Mouse (Mus musculus) heart, embryonic 16.5 days (tissue): ENCODE measurements around the gene Ramp1. TPM values are rescaled to one million over a fixed set of nuclear protein-coding genes. Genes with fewer than 3 reads are reported as not detected.

Experiments used
- ATAC-seq: fragments of 200-750 bp; cut with Nextera tagmentation; replicated peaks from 2 replicates; pipeline ENCODE4 v1.8.0; 2017; ENCODE audit warnings: moderate number of reproducible peaks; ENCODE audit not compliant: insufficient read depth, low FRiP score; ENCODE audit errors: extremely low read depth
- H3K27ac ChIP-seq: fragments of 300-500 bp; sonication (generic); 2 replicates; pipeline ENCODE4 v1.5.1; 2014; ENCODE audit warnings: mild to moderate bottlenecking, low read length, control low read depth, moderate library complexity
- H3K27me3 ChIP-seq: fragments of 300-500 bp; sonication (generic); 2 replicates; pipeline ENCODE4 v1.6.1; 2014; ENCODE audit warnings: low read length, mixed read lengths; ENCODE audit not compliant: control insufficient read depth, insufficient read depth
- H3K36me3 ChIP-seq: fragments of 300-500 bp; sonication (generic); 2 replicates; pipeline ENCODE4 v1.6.1; 2014; ENCODE audit not compliant: control insufficient read depth, insufficient read depth
- H3K4me1 ChIP-seq: fragments of 300-500 bp; sonication (generic); 2 replicates; pipeline ENCODE4 v1.6.1; 2014; ENCODE audit warnings: low read length, mixed read lengths; ENCODE audit not compliant: control insufficient read depth, insufficient read depth
- H3K4me2 ChIP-seq: fragments of 300-500 bp; sonication (generic); 2 replicates; pipeline ENCODE4 v1.6.1; 2014; ENCODE audit warnings: low read depth, mild to moderate bottlenecking, control low read depth, low read length
- H3K4me3 ChIP-seq: fragments of 300-500 bp; sonication (generic); 2 replicates; pipeline ENCODE4 v1.5.1; 2014; ENCODE audit warnings: mild to moderate bottlenecking, control low read depth, low read length
- H3K9ac ChIP-seq: fragments of 300-500 bp; sonication (generic); 2 replicates; pipeline ENCODE4 v1.6.1; 2014; ENCODE audit warnings: low read length, control low read depth
- H3K9me3 ChIP-seq: fragments of 300-500 bp; sonication (generic); replicated peaks from 2 replicates; pipeline ENCODE4 v1.6.1; 2016; ENCODE audit warnings: low read length; ENCODE audit not compliant: control insufficient read depth
- WGBS: fragments of 180-500 bp; shearing (Covaris S2); extraction: QIAGEN DNeasy Blood & Tissue Kit; methylation state at CpG from one replicate; pipeline ENCODE4 v1.1.7; 2014; 5-methylcytosine and 5-hydroxymethylcytosine counted together
- polyA plus RNA-seq: library from polyadenylated mRNA; unstranded; fragments of >200 nt; fragmentation: Nextera tagmentation; extraction: Ambion mirVana; gene quantifications from 2 replicates; pipeline ENCODE4 v1.2.1, GENCODE M21; 2015

The Ramp1 gene
- polyA plus RNA-seq, 1 experiment from 2014 or later: 61.0 TPM

- Histone ChIP-seq H3K27ac (no peak overlapping the region), H3K9me3 (no peaks in the 10 kb centered on the region), H3K9ac (no peak overlapping the region), H3K36me3 (no peaks in the 10 kb centered on the region), H3K4me2 (no peak overlapping the region), H3K4me1 (0 out of 2 replicates have a peak, but pooled peaks cover 2% of the 10 kb centered on the region), H3K27me3 (no peaks in the 10 kb centered on the region), H3K4me3 (no peak overlapping the region)
- 61% methylated on average over 1 of the region's 1 CpGs for WGBS
- ATAC-seq: no peak
These were observed 60.2 kb downstream of the Ramp1 start for GRCm38 (mm10) chr1:91239800-91240199.

GRCm38 (mm10) chr1:91240685-91241084 is 61.1 kb downstream of the Ramp1 start:
- H3K27me3 ChIP-seq: no peaks in the 10 kb centered on the region
- H3K36me3 ChIP-seq: no peaks in the 10 kb centered on the region
- ATAC-seq: no peak; the same call in 1 of the 2 replicates
- WGBS: 96% methylated on average over 1 of the region's 1 CpGs
- H3K4me2 ChIP-seq: no peak overlapping the region
- H3K9me3 ChIP-seq: no peaks in the 10 kb centered on the region
- H3K4me1 ChIP-seq: 0 out of 2 replicates have a peak, but pooled peaks cover 2% of the 10 kb centered on the region
- H3K9ac ChIP-seq: no peak overlapping the region
- H3K27ac ChIP-seq: no peak overlapping the region
- no peak overlapping the region for H3K4me3 ChIP-seq

GRCm38 (mm10) chr1:91241249-91241648 is 61.6 kb downstream of the Ramp1 start:
- Histone ChIP-seq H3K9me3 (no peaks in the 10 kb centered on the region), H3K27ac (no peak overlapping the region), H3K4me3 (no peak overlapping the region), H3K4me1 (0 out of 2 replicates have a peak, but pooled peaks cover 2% of the 10 kb centered on the region), H3K9ac (no peak overlapping the region), H3K4me2 (no peak overlapping the region), H3K36me3 (no peaks in the 10 kb centered on the region), H3K27me3 (no peaks in the 10 kb centered on the region)
- ATAC-seq: no peak
- 71% methylated on average over 4 of the region's 4 CpGs for WGBS

GRCm38 (mm10) chr1:91248242-91248641 is 68.6 kb downstream of the Ramp1 start:
- H3K27ac ChIP-seq: no peak overlapping the region
- no peak overlapping the region for H3K4me3 ChIP-seq
- H3K4me2 ChIP-seq: no peak overlapping the region
- no peak for ATAC-seq
- H3K9me3 ChIP-seq: no peaks in the 10 kb centered on the region
- no peak overlapping the region for H3K9ac ChIP-seq
- no peaks in the 10 kb centered on the region for H3K27me3 ChIP-seq
- H3K36me3 ChIP-seq: no peaks in the 10 kb centered on the region
- H3K4me1 ChIP-seq: peaks cover 28% of the 10 kb centered on the region
- WGBS: 69% methylated on average over 5 of the region's 5 CpGs

GRCm38 (mm10) chr1:91248970-91249369 is 69.3 kb downstream of the Ramp1 start:
- Histone ChIP-seq H3K4me2 (no peak overlapping the region), H3K36me3 (no peaks in the 10 kb centered on the region), H3K27ac (no peak overlapping the region), H3K9ac (no peak overlapping the region), H3K4me3 (no peak overlapping the region), H3K4me1 (peaks cover 30% of the 10 kb centered on the region), H3K27me3 (no peaks in the 10 kb centered on the region), H3K9me3 (no peaks in the 10 kb centered on the region)
- ATAC-seq: no peak
- WGBS: 39% methylated on average over 4 of the region's 4 CpGs

- ATAC-seq: peak; percentile 99
- peak within 1 kb of the TSS; percentile 72 for H3K4me2 ChIP-seq
- WGBS: under 1% methylated on average over 43 of the region's 43 CpGs
These were observed 70.2 kb downstream of the Ramp1 start, which contains the start of gene Ube2f for GRCm38 (mm10) chr1:91249564-91250414. Gene Ube2f, plus strand, starts transcription at chr1:91250304.

GRCm38 (mm10) chr1:91250415-91251147 is 71.0 kb downstream of the Ramp1 start:
- under 1% methylated on average over 70 of the region's 70 CpGs for WGBS
- Histone ChIP-seq H3K4me1 (peaks cover 30% of the 10 kb centered on the region), H3K27me3 (no peaks in the 10 kb centered on the region), H3K9ac (peak overlapping the region; percentile 92), H3K9me3 (no peaks in the 10 kb centered on the region), H3K36me3 (peaks cover 3% of the 10 kb centered on the region; the same call in 1 of the 2 replicates), H3K4me2 (peak overlapping the region; percentile 72), H3K4me3 (peak overlapping the region; percentile 80), H3K27ac (peak overlapping the region; percentile 88)
- peak; percentile 40 for ATAC-seq

More at GRCm38 (mm10) chr1:91249564-91250414, 70.2 kb downstream of the Ramp1 start, which contains the start of gene Ube2f:
- Histone ChIP-seq H3K4me1 (peaks cover 30% of the 10 kb centered on the region), H3K9ac (peak within 1 kb of the TSS; percentile 92), H3K27me3 (no peaks in the 10 kb centered on the region), H3K4me3 (peak within 1 kb of the TSS; percentile 80), H3K27ac (peak within 1 kb of the TSS; percentile 88), H3K9me3 (no peaks in the 10 kb centered on the region), H3K36me3 (no peaks in the 10 kb centered on the region)

GRCm38 (mm10) chr1:91251148-91251650 is 71.6 kb downstream of the Ramp1 start:
- ATAC-seq: no peak
- peaks cover 3% of the 10 kb centered on the region; the same call in 1 of the 2 replicates for H3K36me3 ChIP-seq
- no peak overlapping the region for H3K27ac ChIP-seq
- H3K9me3 ChIP-seq: no peaks in the 10 kb centered on the region
- peaks cover 30% of the 10 kb centered on the region for H3K4me1 ChIP-seq
- H3K4me2 ChIP-seq: peak overlapping the region; percentile 72
- 33% methylated on average over 5 of the region's 5 CpGs for WGBS
- no peaks in the 10 kb centered on the region for H3K27me3 ChIP-seq
- H3K9ac ChIP-seq: peak overlapping the region; percentile 92
- peak overlapping the region; percentile 80 for H3K4me3 ChIP-seq
